Mouse (Mus musculus) lung, postnatal 0 days (tissue): ENCODE data around the gene Ip6k2. TPM values are rescaled to one million over a fixed set of nuclear protein-coding genes. Genes with fewer than 3 reads are reported as not detected.

Source experiments
- ATAC-seq: fragments of 200-750 bp; cut with Nextera tagmentation; 2 replicates; pipeline ENCODE4 v1.8.0; 2017; ENCODE audit warnings: moderate library complexity
- DNase-seq: peaks from one replicate; pipeline ENCODE4 v3.0.0-alpha.2; 2016; ENCODE audit warnings: low spot score
- H3K27ac ChIP-seq: fragments of 300-500 bp; sonication (generic); 2 replicates; pipeline ENCODE4 v1.5.1; 2014; ENCODE audit warnings: antibody characterized with exemption, mild to moderate bottlenecking, low read length, mixed read lengths
- H3K27me3 ChIP-seq: fragments of 300-500 bp; sonication (generic); replicated peaks from 2 replicates; pipeline ENCODE4 v1.6.1; 2014; ENCODE audit warnings: low read length, mixed read lengths; ENCODE audit not compliant: insufficient read depth
- H3K36me3 ChIP-seq: fragments of 300-500 bp; sonication (generic); 2 replicates; pipeline ENCODE4 v1.6.1; 2014; ENCODE audit warnings: low read length, mixed read lengths; ENCODE audit not compliant: insufficient read depth
- H3K4me1 ChIP-seq: fragments of 300-500 bp; sonication (generic); 2 replicates; pipeline ENCODE4 v1.6.1; 2014; ENCODE audit warnings: antibody characterized with exemption, low read depth, low read length, mixed read lengths; ENCODE audit not compliant: insufficient read depth
- H3K4me2 ChIP-seq: fragments of 300-500 bp; sonication (generic); replicated peaks from 2 replicates; pipeline ENCODE4 v1.6.1; 2014; ENCODE audit warnings: low read depth, mild to moderate bottlenecking, low read length, moderate library complexity, mixed read lengths
- H3K4me3 ChIP-seq: fragments of 300-500 bp; sonication (generic); 2 replicates; pipeline ENCODE4 v1.5.1; 2014; ENCODE audit warnings: low read depth, low read length
- H3K9ac ChIP-seq: fragments of 300-500 bp; sonication (generic); replicated peaks from 2 replicates; pipeline ENCODE4 v1.6.1; 2014; ENCODE audit warnings: low read depth, mild to moderate bottlenecking
- H3K9me3 ChIP-seq: fragments of 300-500 bp; sonication (generic); 2 replicates; pipeline ENCODE4 v1.6.1; 2016; ENCODE audit warnings: low read length, mixed read lengths
- CTCF ChIP-seq: IDR thresholded peaks from 2 replicates; pipeline ENCODE4 v1.5.1; 2016; ENCODE audit warnings: antibody characterized with exemption, mild to moderate bottlenecking
- EP300 ChIP-seq: IDR thresholded peaks from 2 replicates; pipeline ENCODE4 v1.6.1; 2016; ENCODE audit warnings: antibody characterized with exemption, mild to moderate bottlenecking, control low read depth
- WGBS: fragments of 180-500 bp; shearing (Covaris S2); extraction: QIAGEN DNeasy Blood & Tissue Kit; methylation state at CpG from one replicate; pipeline ENCODE4 v1.1.7; 2014; 5-methylcytosine and 5-hydroxymethylcytosine counted together
- polyA plus RNA-seq: library from polyadenylated mRNA; unstranded; fragments of >200 nt; fragmentation: Nextera tagmentation; extraction: Ambion mirVana; gene quantifications from 2 replicates; pipeline ENCODE4 v1.2.1, GENCODE M21; 2015

Gene Ip6k2
- polyA plus RNA-seq, 1 experiment from 2014 or later = 48.1 TPM

DNA sequence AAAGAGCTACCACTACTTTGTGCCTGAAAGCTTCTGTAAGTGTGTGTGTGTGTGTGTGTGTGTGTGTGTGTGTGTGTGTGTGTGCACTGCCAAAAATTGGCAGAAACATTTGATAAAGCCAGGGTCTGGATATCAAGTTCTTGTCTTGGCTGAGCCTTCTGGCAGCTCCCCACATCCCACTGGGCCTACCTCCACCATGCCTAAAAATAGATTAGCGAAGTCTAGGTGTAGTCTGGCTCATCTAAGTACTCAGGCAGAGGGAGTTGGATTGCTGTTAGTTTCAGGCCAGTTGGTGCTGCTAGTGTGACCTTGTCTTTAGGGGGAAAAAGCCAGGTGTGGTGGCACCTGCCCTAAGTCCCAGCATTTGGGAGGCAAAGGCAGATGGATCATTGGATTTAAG, 23.2 kb downstream of the Ip6k2 start:
- TF ChIP-seq CTCF = no peak
- no peak for TF ChIP-seq EP300
- H3K27ac ChIP-seq = no peak overlapping the region

DNA sequence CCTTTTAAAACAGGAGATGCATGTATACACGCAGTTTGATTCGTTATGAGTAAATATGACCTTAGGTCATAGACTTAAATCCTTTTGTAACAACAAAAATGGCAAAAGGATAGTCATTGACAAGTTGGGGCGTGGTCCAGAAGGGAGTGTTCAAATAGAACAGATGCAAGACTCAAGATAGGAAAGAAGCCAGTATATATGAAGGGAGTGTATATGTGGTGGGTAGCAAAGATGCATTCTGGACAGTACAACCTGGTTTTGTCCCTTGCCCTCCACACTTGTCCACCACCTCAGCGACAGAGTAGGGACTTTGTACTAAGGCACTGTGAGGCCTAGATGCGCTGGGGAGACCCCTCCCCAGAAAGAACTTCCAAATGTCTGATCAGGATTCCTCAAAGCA, 24.1 kb downstream of the Ip6k2 start:
- H3K9me3 ChIP-seq = no peaks in the 10 kb centered on the region
- WGBS = 67% methylated on average over 5 of the region's 5 CpGs
- H3K4me3 ChIP-seq = no peak overlapping the region
- ATAC-seq (no peak), DNase-seq (no peak)
- H3K4me1 ChIP-seq = peaks cover 5% of the 10 kb centered on the region; the same call in 1 of the 2 replicates
- TF ChIP-seq CTCF = no peak
- H3K36me3 ChIP-seq = peaks cover 34% of the 10 kb centered on the region
- H3K27me3 ChIP-seq = no peaks in the 10 kb centered on the region
- H3K27ac ChIP-seq = no peak overlapping the region
- no peak overlapping the region for H3K4me2 ChIP-seq
- H3K9ac ChIP-seq = no peak overlapping the region

More for the DNA sequence above, 23.2 kb downstream of the Ip6k2 start:
- Histone ChIP-seq H3K36me3 (peaks cover 31% of the 10 kb centered on the region), H3K4me3 (no peak overlapping the region), H3K4me2 (no peak overlapping the region), H3K27me3 (no peaks in the 10 kb centered on the region), H3K9ac (no peak overlapping the region), H3K9me3 (no peaks in the 10 kb centered on the region), H3K4me1 (peaks cover 5% of the 10 kb centered on the region; the same call in 1 of the 2 replicates)
- ATAC-seq (no peak), DNase-seq (no peak)
- WGBS = 75% methylated on average over 1 of the region's 1 CpGs

- DNase-seq (peak; percentile 90), ATAC-seq (peak; percentile 92)
- Histone ChIP-seq H3K4me3 (peak within 1 kb of the TSS; percentile 75), H3K4me1 (peaks cover 5% of the 10 kb centered on the region; the same call in 1 of the 2 replicates), H3K4me2 (peak within 1 kb of the TSS; percentile 97), H3K27ac (peak within 1 kb of the TSS; percentile 44; the same call in 1 of the 2 replicates), H3K9me3 (no peaks in the 10 kb centered on the region), H3K27me3 (no peaks in the 10 kb centered on the region), H3K36me3 (peaks cover 38% of the 10 kb centered on the region), H3K9ac (peak within 1 kb of the TSS; percentile 66)
- WGBS = under 1% methylated on average over 57 of the region's 62 CpGs
- no peak for TF ChIP-seq EP300
- TF ChIP-seq CTCF = peak; percentile 81
These were observed 24.6 kb downstream of the Ip6k2 start, which contains the start of gene Nckipsd for GRCm38 (mm10) chr9:108808163-108808665. TSS of gene Nckipsd (plus strand) at chr9:108808368.

- DNase-seq (peak; percentile 39), ATAC-seq (peak; percentile 25)
- peak overlapping the region; percentile 75; the same call in 1 of the 2 replicates for H3K4me3 ChIP-seq
- no peak overlapping the region for H3K27ac ChIP-seq
- H3K36me3 ChIP-seq = peaks cover 38% of the 10 kb centered on the region
- H3K4me2 ChIP-seq = peak overlapping the region; percentile 97
- no peak for TF ChIP-seq CTCF
- H3K9me3 ChIP-seq = no peaks in the 10 kb centered on the region
- H3K27me3 ChIP-seq = no peaks in the 10 kb centered on the region
- H3K4me1 ChIP-seq = peaks cover 5% of the 10 kb centered on the region; the same call in 1 of the 2 replicates
- whole genome bisulfite sequencing = 40% methylated on average over 5 of the region's 5 CpGs
- H3K9ac ChIP-seq = peak overlapping the region; percentile 66; the same call in 1 of the 2 replicates
These were observed 25.6 kb downstream of the Ip6k2 start for GRCm38 (mm10) chr9:108809188-108809587.

- peaks cover 35% of the 10 kb centered on the region for H3K36me3 ChIP-seq
- TF ChIP-seq EP300 = no peak
- TF ChIP-seq CTCF = no peak
- H3K9ac ChIP-seq = no peak overlapping the region
- DNase-seq = no peak
- H3K27ac ChIP-seq = no peak overlapping the region
- H3K9me3 ChIP-seq = no peaks in the 10 kb centered on the region
- WGBS = 44% methylated on average over 6 of the region's 6 CpGs
- H3K4me3 ChIP-seq = no peak overlapping the region
- H3K4me1 ChIP-seq = peaks cover 5% of the 10 kb centered on the region; the same call in 1 of the 2 replicates
- H3K27me3 ChIP-seq = no peaks in the 10 kb centered on the region
- no peak for ATAC-seq
- no peak overlapping the region for H3K4me2 ChIP-seq
These were observed 26.1 kb downstream of the Ip6k2 start for GRCm38 (mm10) chr9:108809723-108810122.

- Histone ChIP-seq H3K27me3 (no peaks in the 10 kb centered on the region), H3K4me2 (no peak overlapping the region), H3K9me3 (no peaks in the 10 kb centered on the region), H3K4me1 (peaks cover 5% of the 10 kb centered on the region; the same call in 1 of the 2 replicates), H3K27ac (no peak overlapping the region), H3K4me3 (no peak overlapping the region), H3K36me3 (peaks cover 33% of the 10 kb centered on the region), H3K9ac (no peak overlapping the region)
- WGBS = 79% methylated on average over 5 of the region's 5 CpGs
- ATAC-seq (no peak), DNase-seq (no peak)
- TF ChIP-seq EP300 = no peak
- no peak for TF ChIP-seq CTCF
These were observed 26.9 kb downstream of the Ip6k2 start for GRCm38 (mm10) chr9:108810516-108810915.
